Mouse (Mus musculus): ENCODE measurements at regions not wholly inside any gene's neighbourhood (a gene's known extent, or its start where the extent isn't known, plus 50 kb on each side); places are given as distances from the start of the nearest gene placed in this dataset.

DNA sequence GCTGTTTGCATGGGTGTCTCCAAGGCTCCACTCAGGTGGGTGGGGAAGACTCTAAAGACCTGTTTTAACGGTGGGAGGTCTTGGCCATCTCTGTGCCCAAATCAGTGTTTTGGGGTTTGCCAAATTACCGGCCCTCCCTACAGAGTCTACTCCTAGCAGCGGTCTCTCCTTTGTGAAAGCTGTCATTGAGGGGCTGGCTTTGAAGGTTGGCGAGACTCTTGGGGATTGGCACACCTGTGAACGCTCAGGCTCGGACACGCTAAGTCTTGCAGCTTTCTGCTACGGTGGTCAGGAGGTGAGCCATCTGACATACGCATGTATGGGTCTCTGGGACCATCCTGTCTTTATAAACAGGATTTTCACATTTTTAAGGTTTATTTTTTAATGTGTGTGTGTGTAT, 76.1 kb upstream of the Irf2bp2 start:
- ATAC-seq (replicated peaks) = no peak
- no peaks in the 10 kb centered on the region for H3K9me3 ChIP-seq
- H3K36me3 ChIP-seq = no peaks in the 10 kb centered on the region
- no peak overlapping the region for H3K27ac ChIP-seq (replicated peaks)
- H3K4me3 ChIP-seq = no peak overlapping the region
- no peak overlapping the region for H3K9ac ChIP-seq (replicated peaks)
- 82% methylated on average over 9 of the region's 9 CpGs for WGBS
- peaks cover 49% of the 10 kb centered on the region for H3K4me1 ChIP-seq
- no peaks in the 10 kb centered on the region for H3K27me3 ChIP-seq
- H3K4me2 ChIP-seq (replicated peaks) = no peak overlapping the region

DNA sequence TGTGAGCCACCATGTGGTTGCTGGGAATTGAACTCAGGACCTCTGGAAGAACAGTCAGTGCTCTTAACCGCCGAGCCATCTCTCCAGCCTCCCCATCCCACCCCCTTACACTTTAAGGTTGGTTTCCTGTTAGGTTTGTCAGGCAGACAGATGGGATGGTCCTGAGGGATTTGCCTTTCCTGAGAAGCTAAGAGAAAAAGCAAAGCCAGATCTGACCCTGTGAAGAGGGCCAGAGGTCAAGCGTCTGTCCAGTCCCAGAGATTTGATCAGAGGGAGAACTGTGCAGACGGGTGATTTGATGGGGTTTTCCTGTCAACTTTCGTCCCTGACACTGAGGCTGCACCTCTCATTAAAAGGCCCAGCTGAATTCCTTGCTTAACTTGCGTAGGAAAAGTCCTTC, 75.4 kb upstream of the Irf2bp2 start:
- Histone ChIP-seq H3K4me3 (no peak overlapping the region), H3K27ac (replicated peaks) (peak overlapping the region; percentile 98), H3K9ac (replicated peaks) (no peak overlapping the region), H3K27me3 (no peaks in the 10 kb centered on the region), H3K4me2 (replicated peaks) (no peak overlapping the region), H3K36me3 (no peaks in the 10 kb centered on the region), H3K4me1 (peaks cover 56% of the 10 kb centered on the region), H3K9me3 (no peaks in the 10 kb centered on the region)
- 80% methylated on average over 6 of the region's 6 CpGs for WGBS
- ATAC-seq (replicated peaks) = no peak

DNA sequence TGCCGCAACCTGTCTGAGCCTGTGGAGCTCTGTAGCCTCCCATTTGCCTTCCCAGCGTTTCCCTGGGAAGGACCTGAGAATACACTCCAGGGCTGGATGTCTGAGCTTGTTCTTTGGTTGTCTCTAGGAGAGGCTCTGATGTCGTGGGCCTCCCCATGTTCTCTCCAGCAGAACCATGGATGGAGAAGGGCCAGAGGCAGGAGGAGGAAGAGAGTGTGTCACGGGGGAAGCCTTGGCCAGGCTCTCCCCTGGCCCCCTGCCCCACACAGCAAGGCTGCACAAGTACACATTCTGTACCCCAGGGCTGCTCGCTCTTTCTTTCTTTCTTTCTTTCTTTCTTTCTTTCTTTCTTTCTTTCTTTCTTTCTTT, 74.9 kb upstream of the Irf2bp2 start:
- ATAC-seq (replicated peaks) = no peak
- 53% methylated on average over 5 of the region's 5 CpGs for WGBS

DNA sequence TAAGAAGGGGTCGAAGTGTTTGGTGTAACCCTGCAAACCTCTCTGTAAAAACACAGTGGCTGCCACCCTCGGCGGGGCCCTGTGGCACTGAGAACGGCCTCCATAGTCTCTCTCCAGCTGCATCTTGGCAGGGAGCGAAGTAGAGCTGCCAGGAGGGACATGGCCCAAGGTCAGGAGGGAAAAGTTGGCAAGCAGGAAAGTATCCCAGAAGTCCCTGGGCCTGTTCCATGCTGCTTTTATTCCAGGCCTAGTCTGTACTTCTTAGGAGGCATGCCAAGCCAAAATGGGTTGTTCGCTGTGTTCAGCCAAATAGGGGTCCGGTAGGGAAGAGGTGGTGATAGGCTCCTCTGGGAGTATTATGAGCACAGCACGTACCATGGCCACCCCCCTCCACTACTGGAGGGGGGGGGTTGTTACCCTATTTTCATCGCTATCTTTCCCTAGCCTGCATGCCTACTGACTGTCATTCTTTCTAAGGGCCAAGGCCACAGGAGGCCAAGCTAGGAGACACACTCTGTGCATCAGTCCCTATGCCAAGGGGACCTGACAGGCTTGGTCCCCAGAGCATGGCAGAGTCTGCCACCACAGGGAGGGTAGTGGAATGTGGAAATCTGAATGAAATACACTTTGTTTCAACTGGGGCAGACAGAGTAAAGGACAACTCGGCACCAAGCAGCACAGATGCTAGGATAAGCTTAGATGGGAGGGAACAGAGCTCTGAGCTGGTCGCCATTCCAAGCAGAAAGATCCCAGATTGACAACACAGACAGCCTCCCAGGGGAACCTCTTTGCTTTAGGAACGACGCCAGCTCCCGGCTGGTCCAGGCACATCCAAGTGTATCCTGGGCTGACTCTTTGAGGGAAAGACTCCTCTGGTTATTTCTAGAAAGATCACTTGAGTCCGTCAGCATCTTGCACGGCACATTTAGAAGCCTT, 74.2 kb upstream of the Irf2bp2 start:
- Histone ChIP-seq H3K36me3 (no peaks in the 10 kb centered on the region), H3K4me2 (replicated peaks) (no peak overlapping the region), H3K27me3 (no peaks in the 10 kb centered on the region), H3K9me3 (no peaks in the 10 kb centered on the region), H3K9ac (replicated peaks) (0 out of 2 replicates have a peak overlapping the region, but pooled peaks have one; percentile 31), H3K27ac (replicated peaks) (peak overlapping the region; percentile 98), H3K4me3 (no peak overlapping the region), H3K4me1 (peaks cover 67% of the 10 kb centered on the region)
- 24% methylated on average over 16 of the region's 16 CpGs for WGBS
- peak; percentile 51 for ATAC-seq (replicated peaks)

More for the DNA sequence above, 74.9 kb upstream of the Irf2bp2 start:
- H3K4me3 ChIP-seq = no peak overlapping the region
- H3K9me3 ChIP-seq = no peaks in the 10 kb centered on the region
- H3K4me1 ChIP-seq = peaks cover 61% of the 10 kb centered on the region
- H3K4me2 ChIP-seq (replicated peaks) = no peak overlapping the region
- no peaks in the 10 kb centered on the region for H3K27me3 ChIP-seq
- 0 out of 2 replicates have a peak overlapping the region, but pooled peaks have one; percentile 1 for H3K9ac ChIP-seq (replicated peaks)
- no peaks in the 10 kb centered on the region for H3K36me3 ChIP-seq
- H3K27ac ChIP-seq (replicated peaks) = peak overlapping the region; percentile 98

DNA sequence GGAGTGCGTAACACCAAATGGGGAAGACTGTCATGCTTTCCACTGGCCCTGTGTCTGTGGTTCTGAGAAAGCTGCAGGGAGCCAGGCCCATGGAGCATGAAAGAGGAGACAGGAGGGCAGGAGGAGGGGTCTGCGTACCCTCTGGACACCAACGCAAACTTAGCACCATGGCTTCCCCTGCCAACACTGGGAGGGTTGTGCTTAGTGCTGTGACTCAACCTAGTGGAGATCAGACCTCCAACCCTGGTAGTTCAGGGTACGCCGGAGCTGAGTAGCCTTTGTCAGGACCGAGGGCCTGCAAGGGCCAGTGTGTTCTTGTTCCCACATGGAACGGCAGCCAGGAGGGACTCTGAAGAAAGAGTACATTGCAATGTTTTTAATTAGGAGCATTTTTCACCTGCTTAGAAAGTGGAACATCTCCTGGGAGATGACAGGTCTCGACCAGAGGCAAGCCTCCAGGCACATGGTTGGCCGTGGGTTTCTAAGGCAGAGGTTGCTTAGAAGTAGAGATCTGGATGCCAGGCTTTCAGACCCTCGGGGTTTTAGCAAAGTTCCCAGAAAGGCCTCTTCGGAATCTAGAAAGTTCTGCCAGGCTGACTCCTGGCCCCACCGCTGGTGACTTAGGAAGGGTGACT, 73.4 kb upstream of the Irf2bp2 start:
- peaks cover 72% of the 10 kb centered on the region for H3K4me1 ChIP-seq

DNA sequence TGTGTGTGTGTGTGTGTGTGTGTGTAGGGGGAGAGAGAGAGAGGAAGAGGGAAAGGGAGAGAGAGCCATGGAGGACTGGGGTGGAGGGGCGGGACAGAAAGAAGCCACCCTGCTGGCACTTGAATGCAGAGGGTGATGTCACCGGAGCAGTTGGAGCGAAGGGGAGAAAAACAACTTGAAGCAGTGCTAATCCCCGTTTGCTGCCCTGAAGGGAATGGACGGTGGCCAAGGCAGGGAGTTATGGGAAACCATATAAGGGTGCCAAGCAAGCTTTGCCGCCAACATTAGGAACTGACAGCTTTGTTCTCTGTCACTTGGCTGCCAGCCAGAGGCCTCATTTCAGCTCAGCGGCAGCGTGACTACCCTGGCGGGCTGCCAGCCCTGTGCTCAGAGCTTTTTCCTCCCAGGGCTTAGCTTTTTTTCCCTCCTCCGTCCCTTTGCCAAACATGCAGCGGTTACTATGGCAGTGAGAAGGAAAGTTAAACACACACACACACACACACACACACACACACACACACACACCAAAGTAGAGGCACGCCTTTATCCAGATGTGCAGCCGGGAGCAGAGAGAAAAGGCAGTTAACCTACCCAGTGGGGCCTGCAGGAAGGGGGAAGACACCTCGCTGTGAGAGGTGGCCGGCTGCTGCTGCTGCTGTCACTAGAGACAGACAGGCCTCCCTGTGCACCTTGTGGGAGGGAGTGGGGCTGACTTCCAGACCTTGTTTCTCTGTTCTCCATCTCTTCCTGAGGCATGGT, 72.7 kb upstream of the Irf2bp2 start:
- Histone ChIP-seq H3K4me2 (replicated peaks) (peak overlapping the region; percentile 46), H3K27ac (replicated peaks) (peak overlapping the region; percentile 98), H3K4me1 (peaks cover 79% of the 10 kb centered on the region), H3K9me3 (no peaks in the 10 kb centered on the region), H3K9ac (replicated peaks) (peak overlapping the region; percentile 31), H3K36me3 (no peaks in the 10 kb centered on the region), H3K4me3 (no peak overlapping the region), H3K27me3 (no peaks in the 10 kb centered on the region)
- ATAC-seq (replicated peaks) = peak; percentile 87
- 0% methylated on average over 14 of the region's 15 CpGs for WGBS

More for the DNA sequence above, 73.4 kb upstream of the Irf2bp2 start:
- Histone ChIP-seq H3K9ac (replicated peaks) (peak overlapping the region; percentile 31; the same call in 1 of the 2 replicates), H3K9me3 (no peaks in the 10 kb centered on the region), H3K4me3 (no peak overlapping the region), H3K36me3 (no peaks in the 10 kb centered on the region), H3K4me2 (replicated peaks) (peak overlapping the region; percentile 31), H3K27me3 (no peaks in the 10 kb centered on the region), H3K27ac (replicated peaks) (peak overlapping the region; percentile 98)
- 27% methylated on average over 12 of the region's 12 CpGs for WGBS
- peak; percentile 7 for ATAC-seq (replicated peaks)

DNA sequence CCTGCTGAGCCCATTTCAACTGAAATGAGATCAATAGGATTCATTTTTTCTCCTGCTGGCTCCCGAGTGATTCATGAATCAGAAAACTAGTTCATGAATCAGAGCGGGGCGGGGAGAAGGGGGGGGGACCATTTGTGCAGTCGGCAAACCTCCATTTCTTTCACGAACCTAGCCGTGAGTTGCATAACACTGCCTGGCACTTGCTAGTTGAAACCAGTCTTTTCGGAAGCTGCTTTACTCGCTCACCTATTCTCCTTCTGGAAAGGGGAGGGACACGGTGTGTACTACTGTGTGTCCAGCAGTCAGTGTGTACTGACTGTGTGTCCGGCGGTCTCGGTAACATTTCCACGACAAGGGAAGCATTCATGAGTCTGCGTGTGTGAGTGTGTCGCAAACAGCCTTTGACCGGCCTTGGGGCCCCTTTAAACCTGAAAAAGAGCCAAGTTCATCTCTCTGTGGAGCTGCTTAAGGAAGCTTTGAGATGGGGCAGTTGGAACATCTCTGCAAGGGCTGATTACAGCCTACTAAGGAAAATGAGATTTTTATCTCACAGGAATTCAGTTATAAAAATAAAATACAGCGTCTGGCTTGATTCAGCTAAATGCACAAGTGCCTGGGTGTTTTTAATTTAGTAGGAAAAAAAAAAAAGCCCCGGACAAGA, 71.9 kb upstream of the Irf2bp2 start:
- H3K9ac ChIP-seq (replicated peaks) = peak overlapping the region; percentile 44
- H3K9me3 ChIP-seq = no peaks in the 10 kb centered on the region
- peak overlapping the region; percentile 46 for H3K4me2 ChIP-seq (replicated peaks)
- H3K4me1 ChIP-seq = peaks cover 87% of the 10 kb centered on the region
- no peaks in the 10 kb centered on the region for H3K36me3 ChIP-seq
- WGBS = 2% methylated on average over 18 of the region's 18 CpGs
- H3K27me3 ChIP-seq = no peaks in the 10 kb centered on the region
- peak; percentile 8; the same call in 1 of the 2 replicates for ATAC-seq (replicated peaks)
- H3K4me3 ChIP-seq = peak overlapping the region; percentile 18
- H3K27ac ChIP-seq (replicated peaks) = peak overlapping the region; percentile 98

DNA sequence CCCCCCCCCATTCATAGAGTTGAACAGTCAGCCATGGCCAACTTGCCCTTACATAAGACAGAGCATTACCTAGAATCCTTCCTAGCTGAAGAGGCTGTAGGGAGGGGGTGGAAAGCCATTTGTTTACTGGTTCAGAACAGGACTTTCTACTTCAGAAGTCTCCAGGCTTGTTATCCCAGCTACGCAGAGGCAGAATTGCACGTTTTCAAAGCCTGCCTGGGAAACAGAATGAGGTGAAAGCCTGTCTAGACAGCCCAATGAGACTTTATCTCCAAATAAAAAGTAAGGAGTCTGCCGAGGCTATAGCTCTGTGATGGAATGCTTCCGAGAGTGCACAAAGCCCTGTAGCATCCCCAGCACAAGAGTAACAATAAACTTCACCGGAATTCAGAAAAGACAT, 71.1 kb upstream of the Irf2bp2 start:
- ATAC-seq (replicated peaks) = no peak
- no peak overlapping the region for H3K4me2 ChIP-seq (replicated peaks)
- H3K4me3 ChIP-seq = no peak overlapping the region
- H3K36me3 ChIP-seq = no peaks in the 10 kb centered on the region
- no peaks in the 10 kb centered on the region for H3K27me3 ChIP-seq
- no peaks in the 10 kb centered on the region for H3K9me3 ChIP-seq
- WGBS = 29% methylated on average over 5 of the region's 5 CpGs
- peak overlapping the region; percentile 98 for H3K27ac ChIP-seq (replicated peaks)
- H3K9ac ChIP-seq (replicated peaks) = no peak overlapping the region
- H3K4me1 ChIP-seq = peaks cover 95% of the 10 kb centered on the region

DNA sequence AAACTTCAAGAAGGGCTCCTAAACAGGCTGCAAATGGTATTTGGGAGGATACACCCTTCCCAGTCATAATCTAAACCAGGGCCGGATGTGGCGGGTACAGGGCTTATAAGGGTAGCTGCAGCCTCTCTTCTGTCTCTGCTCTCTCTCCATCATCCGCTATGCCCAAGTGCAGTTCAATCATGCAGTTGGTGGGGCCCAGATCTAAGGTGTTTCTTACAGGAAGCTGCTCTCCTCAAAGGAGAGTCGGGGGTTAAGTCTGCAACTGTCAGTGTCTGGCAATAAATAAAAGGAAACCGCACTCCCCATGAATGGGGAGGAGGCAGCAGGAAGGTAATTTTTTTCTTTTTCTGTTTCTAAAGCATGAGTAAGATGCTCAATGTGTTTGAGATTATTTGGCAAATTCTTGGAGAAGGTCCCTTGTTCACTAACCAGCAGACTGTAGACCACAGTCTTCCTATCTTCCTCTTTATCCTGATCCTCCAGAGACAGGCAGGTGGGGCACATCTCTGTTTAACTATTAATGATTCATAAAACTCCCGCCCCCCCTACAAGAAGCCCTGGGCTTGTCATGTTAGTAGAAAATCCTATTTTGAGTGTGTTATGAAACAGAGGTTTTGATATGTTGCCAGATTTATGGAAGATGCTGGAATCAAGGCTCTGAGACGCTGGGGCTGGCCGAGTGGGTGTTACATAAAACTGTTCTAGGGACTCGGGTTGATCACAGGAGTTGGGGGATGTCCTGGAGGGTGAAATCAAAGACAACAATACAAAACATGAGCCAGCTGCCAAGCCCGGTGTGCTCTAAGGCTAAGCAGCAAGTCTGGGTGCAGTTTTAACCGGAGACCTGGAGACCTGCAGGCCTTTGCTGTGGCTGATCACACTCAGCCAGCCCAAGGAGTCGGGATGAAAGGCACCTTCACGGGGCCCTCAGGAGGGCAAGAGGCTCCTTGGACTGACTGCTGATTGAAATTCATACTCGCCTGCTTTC, 69.3 kb upstream of the Irf2bp2 start:
- H3K4me1 ChIP-seq = peaks cover 86% of the 10 kb centered on the region
- H3K9ac ChIP-seq (replicated peaks) = 0 out of 2 replicates have a peak overlapping the region, but pooled peaks have one; percentile 23
- no peaks in the 10 kb centered on the region for H3K36me3 ChIP-seq
- H3K9me3 ChIP-seq = no peaks in the 10 kb centered on the region
- H3K27me3 ChIP-seq = no peaks in the 10 kb centered on the region
- WGBS = 33% methylated on average over 14 of the region's 14 CpGs
- H3K27ac ChIP-seq (replicated peaks) = peak overlapping the region; percentile 86
- no peak overlapping the region for H3K4me3 ChIP-seq
- no peak overlapping the region for H3K4me2 ChIP-seq (replicated peaks)
- ATAC-seq (replicated peaks) = no peak

DNA sequence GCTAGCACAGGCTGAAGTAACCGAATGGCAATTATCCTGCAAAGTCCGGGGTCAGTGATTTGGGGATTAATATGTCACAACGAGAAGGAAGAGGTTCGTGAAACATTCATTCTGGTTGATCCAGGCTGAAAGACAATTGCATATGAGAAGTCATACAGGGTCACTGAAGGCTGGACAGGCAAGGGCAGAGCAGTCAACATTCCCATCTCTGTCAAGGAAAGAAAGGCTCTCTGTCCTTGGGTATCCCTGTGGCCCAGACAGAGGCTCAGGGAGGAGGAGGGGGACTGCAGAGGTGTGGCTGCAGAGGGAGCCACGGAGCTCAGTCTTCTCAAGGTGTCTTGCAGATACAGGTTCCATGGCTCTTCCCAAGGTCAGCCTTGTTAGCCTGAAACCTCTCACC, 68.4 kb upstream of the Irf2bp2 start:
- Histone ChIP-seq H3K4me1 (peaks cover 76% of the 10 kb centered on the region), H3K4me3 (no peak overlapping the region), H3K27me3 (no peaks in the 10 kb centered on the region), H3K27ac (replicated peaks) (peak overlapping the region; percentile 86), H3K9ac (replicated peaks) (no peak overlapping the region), H3K9me3 (no peaks in the 10 kb centered on the region), H3K36me3 (no peaks in the 10 kb centered on the region), H3K4me2 (replicated peaks) (no peak overlapping the region)
- WGBS = 25% methylated on average over 5 of the region's 5 CpGs
- no peak for ATAC-seq (replicated peaks)

Data from forebrain, embryonic 15.5 days (tissue).